31 mouse cellular contexts compared by ENCODE assay signal in the genomic region with DNA sequence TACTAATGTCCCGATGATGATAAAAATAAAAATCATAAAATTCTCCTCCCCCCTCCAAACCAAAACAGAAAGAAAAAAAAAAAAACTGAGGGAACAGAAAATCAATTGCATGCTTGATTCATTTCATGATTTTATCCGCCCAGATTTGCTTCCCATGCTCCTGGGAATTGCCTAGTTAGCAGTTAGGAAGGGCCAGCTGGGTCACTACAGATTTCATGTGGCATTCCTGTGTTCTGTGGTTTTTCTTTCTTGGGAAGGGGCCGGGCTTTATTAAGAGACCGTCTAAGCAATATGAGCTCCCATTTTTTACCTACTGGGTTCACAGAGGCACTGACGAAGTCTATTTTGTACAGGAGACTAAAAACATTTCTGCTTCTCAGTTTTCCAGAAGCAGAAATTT.
DNase-seq lines count a peak whose midpoint lies in the region; ATAC-seq and TF ChIP-seq lines count a peak whose summit lies in the region.
"Had no signal": no experiment of that assay in that cellular context is flagged by ENCODE, and none has a peak within 500 bp of the region (broad histone marks: within the 10 kb centered on the region; RNA-seq: fewer than 3 reads in every experiment).

No protein-coding gene starts in this region.

- no peak overlapping the region for H3K27ac ChIP-seq in gastrocnemius, adult 2 months
- no peak overlapping the region for H3K27ac ChIP-seq in kidney, postnatal 0 days
- H3K27ac ChIP-seq in neural tube, embryonic 12.5 days, result no peak overlapping the region
- H3K27ac ChIP-seq: embryonic facial prominence, embryonic 12.5 days; forebrain, embryonic 12.5 days; heart, embryonic 10.5 days; heart, embryonic 15.5 days; hindbrain, embryonic 13.5 days; limb, embryonic 13.5 days; liver, embryonic 12.5 days; stomach, postnatal 0 days had no signal

- H3K4me2 ChIP-seq in kidney, postnatal 0 days (ENCODE audit: low read length), result no peak overlapping the region
- H3K4me2 ChIP-seq in neural tube, embryonic 12.5 days (replicated peaks), result 0 out of 2 replicates have a peak overlapping the region, but pooled peaks have one; percentile 4
- H3K4me2 ChIP-seq in myocyte (ENCODE audit: low read depth), result peak overlapping the region; percentile 59
- H3K4me2 ChIP-seq: embryonic facial prominence, embryonic 12.5 days; forebrain, embryonic 12.5 days; heart, embryonic 15.5 days; hindbrain, embryonic 13.5 days; limb, embryonic 13.5 days; liver, embryonic 12.5 days had no signal

- H3K27me3 ChIP-seq in kidney, postnatal 0 days (ENCODE audit: insufficient read depth, low read length), result no peaks in the 10 kb centered on the region
- no peaks in the 10 kb centered on the region for H3K27me3 ChIP-seq in neural tube, embryonic 12.5 days (replicated peaks)
- no peaks in the 10 kb centered on the region for H3K27me3 ChIP-seq in myocyte (ENCODE audit: control insufficient read depth, insufficient read depth, insufficient read length)
- H3K27me3 ChIP-seq: embryonic facial prominence, embryonic 12.5 days; forebrain, embryonic 12.5 days; heart, embryonic 15.5 days; hindbrain, embryonic 13.5 days; limb, embryonic 13.5 days; liver, embryonic 12.5 days had no signal

- intact Hi-C loops in gastrocnemius, adult 2 months (cut with DNase I), result no loop called here

- no peak overlapping the region for H3K9ac ChIP-seq in kidney, postnatal 0 days (ENCODE audit: low read depth, low read length)
- H3K9ac ChIP-seq in neural tube, embryonic 12.5 days, result no peak overlapping the region
- H3K9ac ChIP-seq: embryonic facial prominence, embryonic 12.5 days; forebrain, embryonic 12.5 days; heart, embryonic 15.5 days; hindbrain, embryonic 13.5 days; limb, embryonic 13.5 days; liver, embryonic 12.5 days; liver, postnatal 0 days had no signal

- no peaks in the 10 kb centered on the region for H3K4me1 ChIP-seq in kidney, postnatal 0 days (replicated peaks; ENCODE audit: insufficient read depth, low read length)
- no peaks in the 10 kb centered on the region for H3K4me1 ChIP-seq in neural tube, embryonic 12.5 days
- H3K4me1 ChIP-seq: forebrain, embryonic 12.5 days; heart, embryonic 10.5 days; heart, embryonic 15.5 days; hindbrain, embryonic 13.5 days; limb, embryonic 13.5 days; liver, embryonic 12.5 days had no signal

- H3K9me3 ChIP-seq in kidney, postnatal 0 days (replicated peaks; ENCODE audit: low read length), result no peaks in the 10 kb centered on the region
- no peaks in the 10 kb centered on the region for H3K9me3 ChIP-seq in neural tube, embryonic 12.5 days
- H3K9me3 ChIP-seq: embryonic facial prominence, embryonic 12.5 days; forebrain, embryonic 12.5 days; heart, embryonic 10.5 days; heart, embryonic 15.5 days; hindbrain, embryonic 13.5 days; limb, embryonic 13.5 days; liver, embryonic 12.5 days had no signal

- no peak overlapping the region for H3K4me3 ChIP-seq in gastrocnemius, adult 2 months
- H3K4me3 ChIP-seq in kidney, postnatal 0 days (replicated peaks; ENCODE audit: low read depth, low read length), result no peak overlapping the region
- H3K4me3 ChIP-seq in neural tube, embryonic 12.5 days, result no peak overlapping the region
- no peak overlapping the region for H3K4me3 ChIP-seq in myocyte
- H3K4me3 ChIP-seq: embryonic facial prominence, embryonic 12.5 days; erythroblast, embryonic 14.5 days; forebrain, embryonic 12.5 days; heart, embryonic 10.5 days; heart, embryonic 15.5 days; hindbrain, embryonic 13.5 days; limb, embryonic 13.5 days; liver, embryonic 12.5 days had no signal

- peak; percentile 2 for DNase-seq in gastrocnemius, adult 18-20 months (ENCODE audit: low spot score)
- no peak for DNase-seq in gastrocnemius, adult 2 months
- peak; percentile 49 for DNase-seq in kidney, postnatal 0 days (ENCODE audit: low spot score)
- no peak for DNase-seq in kidney, adult 11 months
- no peak for DNase-seq in neural tube, embryonic 10.5 days (ENCODE audit: extremely low spot score, low spot score)
- DNase-seq: adrenal gland, postnatal 14 days; cerebellum, adult 11-12 months; cerebellum, adult 9-11 months; gastrocnemius, postnatal 25 days; heart, adult 11 months; kidney, adult 8-10 months; kidney, postnatal 25 days; liver, postnatal 0 days; lung, postnatal 36 days; right cerebral cortex, postnatal 4 days; thymus, adult 18-20 months; thymus, postnatal 36 days had no signal

- no peak for ATAC-seq in kidney, postnatal 0 days (replicated peaks; ENCODE audit: low FRiP score, low read depth)
- no peak for ATAC-seq in neural tube, embryonic 12.5 days (ENCODE audit: low FRiP score, low read depth)
- ATAC-seq: CD4-positive, CD25-positive, alpha-beta regulatory T cell, adult 4 months; inflammation-experienced regulatory T-cells, adult 6 months; liver, embryonic 12.5 days; liver, postnatal 0 days; midbrain, embryonic 16.5 days had no signal

- TF ChIP-seq CTCF in gastrocnemius, adult 2 months (IDR thresholded peaks at IDR 0.05), result no peak
- no peak for TF ChIP-seq CTCF in kidney, postnatal 0 days (IDR thresholded peaks at IDR 0.05; ENCODE audit: low read depth)

- H3K36me3 ChIP-seq in kidney, postnatal 0 days (ENCODE audit: insufficient read depth, low read length), result no peaks in the 10 kb centered on the region
- no peaks in the 10 kb centered on the region for H3K36me3 ChIP-seq in neural tube, embryonic 12.5 days
- H3K36me3 ChIP-seq in myocyte (ENCODE audit: control insufficient read depth, insufficient read depth), result no peaks in the 10 kb centered on the region
- H3K36me3 ChIP-seq: embryonic facial prominence, embryonic 12.5 days; forebrain, embryonic 12.5 days; heart, embryonic 10.5 days; heart, embryonic 15.5 days; hindbrain, embryonic 13.5 days; limb, embryonic 13.5 days; liver, embryonic 12.5 days had no signal

- H3ac ChIP-seq in myocyte (ENCODE audit: control insufficient read depth, insufficient read length), result no peak overlapping the region

- no peaks in the 10 kb centered on the region for H3K79me2 ChIP-seq in myocyte (ENCODE audit: control insufficient read depth, insufficient read depth)

- no peak for TF ChIP-seq POLR2A in myocyte (IDR thresholded peaks at IDR 0.05; ENCODE audit: insufficient read length, low read depth)

- 30% methylated on average over 5 of the region's 5 CpGs for WGBS in kidney, postnatal 0 days
- 62% methylated on average over 5 of the region's 5 CpGs for WGBS in neural tube, embryonic 12.5 days

TF ChIP-seq in myocyte, 11 proteins besides CTCF, POLR2A, EP300 and RAD21:
- no peak for TF ChIP-seq REST (IDR thresholded peaks at IDR 0.05; ENCODE audit: insufficient read depth, insufficient read length)
- TF ChIP-seq POLR2AphosphoS2 (IDR thresholded peaks at IDR 0.05; ENCODE audit: insufficient read length, low read depth), result no peak
- TF ChIP-seq MAX (IDR thresholded peaks at IDR 0.05; ENCODE audit: low read depth), result no peak
- TF ChIP-seq USF1 (IDR thresholded peaks at IDR 0.05; ENCODE audit: low read depth), result no peak
- no peak for TF ChIP-seq CEBPB (IDR thresholded peaks at IDR 0.05; ENCODE audit: insufficient read depth, poor library complexity, severe bottlenecking)
- TF ChIP-seq TCF3 (IDR thresholded peaks at IDR 0.05; ENCODE audit: insufficient read length, low read depth), result no peak
- TF ChIP-seq MYOG (IDR thresholded peaks at IDR 0.05; ENCODE audit: control insufficient read depth in 1 of 3, insufficient read depth in 1 of 3, insufficient read length in 2 of 3, low read depth in 2 of 3), result no peak
- TF ChIP-seq TCF12 (IDR thresholded peaks at IDR 0.05; ENCODE audit: insufficient read depth, poor library complexity, severe bottlenecking), result no peak
- no peak for TF ChIP-seq MYOD1 (IDR thresholded peaks at IDR 0.05; ENCODE audit: control insufficient read depth in 1 of 3, insufficient read length in 2 of 3, low read depth in 2 of 3)

Comparison
In these comparisons a context has a peak if more than half of its experiments do, and no peak if none do; other contexts are left out.
1. DNase-seq: peak in gastrocnemius, adult 18-20 months (single experiment) and kidney, postnatal 0 days (single experiment); none in gastrocnemius, adult 2 months (single experiment), kidney, adult 11 months (single experiment) and neural tube, embryonic 10.5 days (single experiment).